Mouse (Mus musculus) inflammation-experienced regulatory T-cells, adult 6 months (primary cell): ENCODE measurements around the gene Olfr15. TPM values are rescaled to one million over a fixed set of nuclear protein-coding genes. Genes with fewer than 3 reads are reported as not detected.
"Not testable (repeated sequence)": the region's sequence is repeated elsewhere in the genome, so short reads cannot be mapped to it uniquely, and the experiment has no call there.

Source experiments
- ATAC-seq: one replicate; pipeline ENCODE4 v1.8.0; 2017
- polyA plus RNA-seq, 3 experiments: library from polyadenylated mRNA; unstranded; fragments of 100-300 nt; shearing (Covaris generic); gene quantifications; one replicate each; pipeline ENCODE4 v1.2.1; 2017

Olfr15 gene
- polyA plus RNA-seq: not detected

- ATAC-seq: no peak
Measured at GRCm38 (mm10) chr16:3830588-3831109, at the start of gene Olfr15. Olfr15 (plus strand) TSS chr16:3830878.

GRCm38 (mm10) chr16:3781237-3781636 is 49.4 kb upstream of the Olfr15 start:
- ATAC-seq: no peak

GRCm38 (mm10) chr16:3788394-3788793 is 42.3 kb upstream of the Olfr15 start:
- ATAC-seq: no peak

GRCm38 (mm10) chr16:3808176-3808575 is 22.5 kb upstream of the Olfr15 start:
- ATAC-seq: no peak

GRCm38 (mm10) chr16:3814667-3815066 is 16.0 kb upstream of the Olfr15 start:
- not testable (repeated sequence) for ATAC-seq

GRCm38 (mm10) chr16:3820202-3820601 is 10.5 kb upstream of the Olfr15 start:
- no peak for ATAC-seq

GRCm38 (mm10) chr16:3828021-3828420 is 2.7 kb upstream of the Olfr15 start:
- no peak for ATAC-seq

GRCm38 (mm10) chr16:3829727-3830126 is 951 bp upstream of the Olfr15 start:
- ATAC-seq: no peak

GRCm38 (mm10) chr16:3835461-3835860 is 4.8 kb downstream of the Olfr15 start:
- ATAC-seq: no peak

GRCm38 (mm10) chr16:3839157-3839885 is 8.6 kb downstream of the Olfr15 start:
- peak; percentile 86 for ATAC-seq

GRCm38 (mm10) chr16:3842989-3843388 is 12.3 kb downstream of the Olfr15 start:
- no peak for ATAC-seq

GRCm38 (mm10) chr16:3843796-3844195 is 13.1 kb downstream of the Olfr15 start:
- no peak for ATAC-seq

GRCm38 (mm10) chr16:3846711-3847518 is 16.2 kb downstream of the Olfr15 start, which contains the start of gene Zfp174:
Zfp174 (plus strand) TSS chr16:3847268.
- peak; percentile 100 for ATAC-seq

GRCm38 (mm10) chr16:3847871-3848270 is 17.2 kb downstream of the Olfr15 start:
- ATAC-seq: no peak

GRCm38 (mm10) chr16:3848416-3848815 is 17.7 kb downstream of the Olfr15 start:
- ATAC-seq: no peak

- not testable (repeated sequence) for ATAC-seq
Measured at GRCm38 (mm10) chr16:3851301-3851700, 20.6 kb downstream of the Olfr15 start.

GRCm38 (mm10) chr16:3852586-3852985 is 21.9 kb downstream of the Olfr15 start:
- no peak for ATAC-seq

GRCm38 (mm10) chr16:3854437-3855182 is 23.9 kb downstream of the Olfr15 start:
- ATAC-seq: no peak

GRCm38 (mm10) chr16:3855776-3856175 is 25.1 kb downstream of the Olfr15 start:
- no peak for ATAC-seq

- ATAC-seq: no peak
Measured at GRCm38 (mm10) chr16:3859254-3859653, 28.6 kb downstream of the Olfr15 start.

GRCm38 (mm10) chr16:3871815-3872214 is 41.1 kb downstream of the Olfr15 start:
- no peak for ATAC-seq

GRCm38 (mm10) chr16:3872216-3873047 is 41.8 kb downstream of the Olfr15 start, which contains the start of gene Naa60:
Naa60 (plus strand) TSS chr16:3872375.
- peak; percentile 94 for ATAC-seq
